Mouse (Mus musculus) CH12.LX (cell line): Measurements from ENCODE around the gene Aup1. TPM values are rescaled to one million over a fixed set of nuclear protein-coding genes. Genes with fewer than 3 reads are reported as not detected.

ENCODE experiments used
- DNase-seq: peaks from one replicate; pipeline ENCODE4 v3.0.0-alpha.2; 2013; ENCODE audit errors: extremely low read depth
- H3K27ac ChIP-seq: 2 replicates; pipeline ENCODE4 v1.5.1; 2012; ENCODE audit warnings: low read depth, mild to moderate bottlenecking, control low read depth, moderate library complexity; ENCODE audit not compliant: insufficient read depth
- H3K27me3 ChIP-seq: replicated peaks from 2 replicates; pipeline ENCODE3; 2012; ENCODE audit warnings: inconsistent platforms
- H3K36me3 ChIP-seq, 2 experiments: replicated peaks in 1 of 2; 2 replicates each; pipeline versions ENCODE3 to v1.6.1; 2012; ENCODE audit warnings: inconsistent platforms in 1 of 2, low read length in 1 of 2, mild to moderate bottlenecking in 1 of 2, mixed read lengths in 1 of 2, moderate library complexity in 1 of 2; ENCODE audit not compliant: control insufficient read depth in 1 of 2, insufficient read depth in 1 of 2
- H3K4me1 ChIP-seq, 2 experiments: 2 replicates each; pipeline ENCODE4 v1.6.1; 2012; ENCODE audit warnings: inconsistent platforms in 1 of 2, moderate library complexity in 1 of 2; ENCODE audit not compliant: insufficient read depth in 2 of 2, control insufficient read depth in 1 of 2
- H3K4me2 ChIP-seq: 2 replicates; pipeline ENCODE4 v1.6.1; 2012; ENCODE audit warnings: low read depth, mild to moderate bottlenecking, control low read depth; ENCODE audit not compliant: poor library complexity, insufficient read depth, severe bottlenecking
- H3K4me3 ChIP-seq, 3 experiments: fragments of 150-350 bp in 1 of 3; sonication (generic) in 1 of 3; replicated peaks in 1 of 3; 2 replicates each; pipeline versions ENCODE3 to v1.5.1; 2011 to 2012; ENCODE audit warnings: low read depth in 2 of 3, low read length in 2 of 3, mild to moderate bottlenecking in 2 of 3, moderate library complexity in 2 of 3, control low read depth in 1 of 3, improper control_type of control experiment in 1 of 3, inconsistent platforms in 1 of 3, mixed read lengths in 1 of 3; ENCODE audit not compliant: poor library complexity in 1 of 3
- H3K79me2 ChIP-seq: replicated peaks from 2 replicates; pipeline ENCODE4 v1.6.1; 2012; ENCODE audit warnings: mild to moderate bottlenecking, moderate library complexity; ENCODE audit not compliant: control insufficient read depth, poor library complexity, insufficient read depth, severe bottlenecking; ENCODE audit errors: extremely low read depth
- H3K9ac ChIP-seq: 2 replicates; pipeline ENCODE4 v1.6.1; 2012; ENCODE audit warnings: low read depth, mild to moderate bottlenecking, control low read depth, moderate library complexity; ENCODE audit not compliant: insufficient read depth
- H3K9me3 ChIP-seq: replicated peaks from 2 replicates; pipeline ENCODE3; 2012; ENCODE audit warnings: low read length, inconsistent platforms, mixed read lengths
- BHLHE40 ChIP-seq: IDR thresholded peaks from 2 replicates; pipeline ENCODE4 v1.6.1; 2011; ENCODE audit warnings: mild to moderate bottlenecking, low read depth, low read length, improper control_type of control experiment
- CTCF ChIP-seq, 2 experiments: IDR thresholded peaks in 1 of 2; conservative IDR thresholded peaks in 1 of 2; 2 replicates each; pipeline ENCODE4 v1.5.1; 2011 to 2012; ENCODE audit warnings: low read depth in 2 of 2, low read length in 2 of 2, improper control_type of control experiment in 1 of 2, inconsistent platforms in 1 of 2, mild to moderate bottlenecking in 1 of 2, moderate library complexity in 1 of 2
- ETS1 ChIP-seq: conservative IDR thresholded peaks from 2 replicates; pipeline ENCODE4 v1.6.1; 2012; ENCODE audit warnings: low read depth, mild to moderate bottlenecking, inconsistent platforms, low read length, improper control_type of control experiment, moderate library complexity
- GABPA ChIP-seq: IDR thresholded peaks from 2 replicates; pipeline ENCODE4 v1.6.1; 2012; ENCODE audit warnings: low read depth, low read length, improper control_type of control experiment, inconsistent platforms; ENCODE audit not compliant: insufficient replicate concordance
- HCFC1 ChIP-seq: IDR thresholded peaks from 2 replicates; pipeline ENCODE4 v1.6.1; 2012; ENCODE audit warnings: low read depth, mild to moderate bottlenecking, inconsistent platforms, low read length, improper control_type of control experiment
- IRF4 ChIP-seq: IDR thresholded peaks from 2 replicates; pipeline ENCODE4 v1.6.1; 2014; ENCODE audit warnings: low read depth, mild to moderate bottlenecking, inconsistent platforms, low read length, improper control_type of control experiment
- JUND ChIP-seq: conservative IDR thresholded peaks from 2 replicates; pipeline ENCODE4 v1.6.1; 2011; ENCODE audit warnings: low read depth, low read length, improper control_type of control experiment
- KAT2A ChIP-seq: IDR thresholded peaks from 2 replicates; pipeline ENCODE4 v1.6.1; 2012; ENCODE audit warnings: low read length, improper control_type of control experiment, inconsistent platforms; ENCODE audit not compliant: insufficient replicate concordance
- MAFK ChIP-seq: IDR thresholded peaks from 2 replicates; pipeline ENCODE4 v1.6.1; 2011; ENCODE audit warnings: low read length, improper control_type of control experiment; ENCODE audit not compliant: insufficient replicate concordance
- MAX ChIP-seq: IDR thresholded peaks from 2 replicates; pipeline ENCODE4 v1.6.1; 2011; ENCODE audit warnings: low read length, improper control_type of control experiment
- MAZ ChIP-seq: IDR thresholded peaks from 2 replicates; pipeline ENCODE4 v1.6.1; 2012; ENCODE audit warnings: low read depth, mild to moderate bottlenecking, inconsistent platforms, low read length, improper control_type of control experiment, moderate library complexity
- NELFE ChIP-seq: IDR thresholded peaks from 2 replicates; pipeline ENCODE4 v1.6.1; 2011; ENCODE audit warnings: low read depth, low read length, improper control_type of control experiment
- PAX5 ChIP-seq: IDR thresholded peaks from 2 replicates; pipeline ENCODE4 v1.6.1; 2012; ENCODE audit warnings: low read length, inconsistent platforms, mixed read lengths
- POLR2A ChIP-seq: IDR thresholded peaks from 2 replicates; pipeline ENCODE4 v1.6.1; 2011; ENCODE audit warnings: low read depth, mild to moderate bottlenecking, improper control_type of control experiment, low read length
- POLR2AphosphoS2 ChIP-seq: IDR thresholded peaks from 2 replicates; pipeline ENCODE4 v1.6.1; 2011; ENCODE audit warnings: low read depth, low read length, improper control_type of control experiment
- RAD21 ChIP-seq: IDR thresholded peaks from 2 replicates; pipeline ENCODE4 v1.6.1; 2011; ENCODE audit warnings: low read depth, mild to moderate bottlenecking, low read length, improper control_type of control experiment, moderate library complexity
- RCOR1 ChIP-seq: conservative IDR thresholded peaks from 2 replicates; pipeline ENCODE4 v1.6.1; 2012; ENCODE audit warnings: low read depth, mild to moderate bottlenecking, inconsistent platforms, low read length, improper control_type of control experiment
- SIN3A ChIP-seq: IDR thresholded peaks from 2 replicates; pipeline ENCODE4 v1.6.1; 2012; ENCODE audit warnings: low read length, improper control_type of control experiment, inconsistent platforms
- TCF12 ChIP-seq: IDR thresholded peaks from 2 replicates; pipeline ENCODE4 v1.6.1; 2014; ENCODE audit warnings: low read depth, mild to moderate bottlenecking, inconsistent platforms, low read length, improper control_type of control experiment
- USF1 ChIP-seq: IDR thresholded peaks from 2 replicates; pipeline ENCODE4 v1.6.1; 2014; ENCODE audit warnings: low read depth, mild to moderate bottlenecking, inconsistent platforms, low read length, improper control_type of control experiment
- ZC3H11A ChIP-seq: IDR thresholded peaks from 2 replicates; pipeline ENCODE4 v1.6.1; 2012; ENCODE audit warnings: low read depth, mild to moderate bottlenecking, inconsistent platforms, low read length, improper control_type of control experiment
- ZKSCAN1 ChIP-seq: IDR thresholded peaks from 2 replicates; pipeline ENCODE4 v1.6.1; 2012; ENCODE audit warnings: low read depth, inconsistent platforms, low read length, improper control_type of control experiment, borderline replicate concordance
- ZMIZ1 ChIP-seq: IDR thresholded peaks from 2 replicates; pipeline ENCODE4 v1.6.1; 2012; ENCODE audit warnings: low read depth, mild to moderate bottlenecking, inconsistent platforms, low read length, improper control_type of control experiment
- ZNF384 ChIP-seq: IDR thresholded peaks from 2 replicates; pipeline ENCODE4 v1.6.1; 2012; ENCODE audit warnings: low read depth, low read length, improper control_type of control experiment, inconsistent platforms
- dilution Hi-C: fragments of 300-500 bp; cut with MboI; formaldehyde crosslinking; loops from 2 replicates; pipeline ENCODE4 v1.14.3; 2020; ENCODE audit warnings: low sequenced_read_pairs; ENCODE audit not compliant: extremely low pct_unique_long_range_greater_than_20kb, extremely low pct_ligation_motif_present
- in situ Hi-C: fragments of 300-500 bp; cut with MboI; formaldehyde crosslinking; loops from 3 replicates; pipeline ENCODE4 v1.14.3; 2019; ENCODE audit warnings: low sequenced_read_pairs, low pct_ligation_motif_present, low pct_unique_long_range_greater_than_20kb, mixed read lengths
- polyA plus RNA-seq: library from polyadenylated mRNA; unstranded; fragments of >175 nt; gene quantifications from 2 replicates; pipeline ENCODE4 v1.2.1, GENCODE M21; 2012; ENCODE audit warnings: low read depth; ENCODE audit not compliant: insufficient read length
- total RNA-seq, 2 experiments: library from RNA; depleted of rRNA; stranded (reverse); fragments of 300-350 nt in 1 of 2; fragments of >200 nt in 1 of 2; gene quantifications; 2 replicates each; pipeline ENCODE4 v1.2.3; 2012 to 2014

Aup1 gene
- total and polyA plus RNA-seq, 3 experiments: 119 to 324 (median 240) TPM

- TF ChIP-seq PAX5: no peak
- TF ChIP-seq ZKSCAN1: no peak
- no peak for TF ChIP-seq HCFC1
- TF ChIP-seq POLR2AphosphoS2: no peak
- no peak for TF ChIP-seq USF1
- Histone ChIP-seq H3K36me3 (peaks cover 13 to 28% of the 10 kb centered on the region in 2 experiments), H3K4me2 (no peak overlapping the region), H3K27me3 (peaks cover 8% of the 10 kb centered on the region), H3K9me3 (no peaks in the 10 kb centered on the region), H3K79me2 (peaks cover 3% of the 10 kb centered on the region), H3K4me1 (peaks cover 12 to 51% of the 10 kb centered on the region in 2 experiments), H3K9ac (no peak overlapping the region), H3K4me3 (no peak overlapping the region), H3K27ac (no peak overlapping the region)
- in situ Hi-C loops (no loop called here), dilution Hi-C loops (no loop called here)
- no peak for DNase-seq
These were observed 19.8 kb upstream of the Aup1 start for GRCm38 (mm10) chr6:83034463-83035055.

DNA sequence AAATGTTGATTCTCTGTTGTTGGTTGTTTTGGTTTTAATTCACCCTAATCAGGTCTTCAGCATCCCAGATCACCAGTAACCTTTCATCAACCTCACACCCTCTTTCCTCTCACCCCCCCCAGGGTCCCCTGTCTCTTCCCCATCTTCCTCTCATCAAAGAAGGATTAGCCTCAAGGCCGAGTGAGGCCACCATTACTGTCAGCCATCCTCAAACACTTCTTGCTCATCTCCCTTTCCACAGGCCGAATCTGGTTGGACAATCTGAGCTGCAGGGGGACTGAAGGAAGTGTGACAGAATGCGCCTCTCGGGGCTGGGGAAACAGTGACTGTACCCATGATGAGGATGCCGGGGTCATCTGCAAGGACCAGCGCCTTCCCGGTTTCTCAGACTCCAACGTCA, 17.1 kb upstream of the Aup1 start:
- Histone ChIP-seq H3K9me3 (no peaks in the 10 kb centered on the region), H3K27ac (no peak overlapping the region), H3K4me3 (no peak overlapping the region), H3K36me3 (peaks cover 0 to 2% of the 10 kb centered on the region in 2 experiments), H3K4me1 (peaks cover 11 to 40% of the 10 kb centered on the region in 2 experiments), H3K27me3 (peaks cover 8% of the 10 kb centered on the region), H3K9ac (no peak overlapping the region), H3K4me2 (no peak overlapping the region), H3K79me2 (peaks cover 3% of the 10 kb centered on the region; the same call in 1 of the 2 replicates)
- TF ChIP-seq HCFC1 (no peak), ZMIZ1 (no peak), SIN3A (no peak), ZKSCAN1 (no peak), IRF4 (no peak), RAD21 (no peak), KAT2A (no peak), ZNF384 (no peak)
- DNase-seq: no peak
- in situ Hi-C loops: no loop called here
- dilution Hi-C loops: no loop called here

GRCm38 (mm10) chr6:83038496-83039012, 15.8 kb upstream of the Aup1 start:
- peak overlapping the region; percentile 52 for H3K4me2 ChIP-seq
- no peaks in the 10 kb centered on the region for H3K79me2 ChIP-seq
- dilution Hi-C loops: no loop called here
- H3K4me1 ChIP-seq: peaks cover 10 to 42% of the 10 kb centered on the region in 2 experiments
- no peaks in the 10 kb centered on the region for H3K36me3 ChIP-seq
- DNase-seq: peak; percentile 95
- H3K9ac ChIP-seq: peak overlapping the region; percentile 67; the same call in 1 of the 2 replicates
- H3K9me3 ChIP-seq: no peaks in the 10 kb centered on the region
- peak overlapping the region in 2 of 3 experiments; percentile 11 to 22 for H3K4me3 ChIP-seq
- no peak overlapping the region for H3K27ac ChIP-seq
- in situ Hi-C loops: no loop called here
- peaks cover 8% of the 10 kb centered on the region for H3K27me3 ChIP-seq
- TF ChIP-seq CTCF (conservative IDR thresholded peaks at IDR 0.05 in 1 of 2, IDR thresholded peaks at IDR 0.05 in 1 of 2; ENCODE audit: low read depth in 2 of 2, low read length in 2 of 2) (no peak), RCOR1 (no peak), IRF4 (0 out of 2 replicates have a peak, but pooled peaks have one; percentile 8), POLR2A (peak; percentile 57; the same call in 1 of the 2 replicates), NELFE (peak; percentile 16; the same call in 1 of the 2 replicates), HCFC1 (peak; percentile 57), BHLHE40 (peak; percentile 41), JUND (peak; percentile 42; the same call in 1 of the 2 replicates), ZKSCAN1 (no peak), ZC3H11A (no peak), MAFK (no peak), ZMIZ1 (no peak), GABPA (no peak), MAX (0 out of 2 replicates have a peak, but pooled peaks have one; percentile 65), ETS1 (peak; percentile 75), TCF12 (no peak; the same call in 1 of the 2 replicates), MAZ (peak; percentile 52; the same call in 1 of the 2 replicates)
